Mouse (Mus musculus) heart, postnatal 14 days (tissue): ENCODE measurements around the gene Nmrk1. TPM values are rescaled to one million over a fixed set of nuclear protein-coding genes. Genes with fewer than 3 reads are reported as not detected.

Experiments
- DNase-seq, 2 experiments: peaks; one replicate each; pipeline ENCODE4 v3.0.0; 2021 to 2022
- intact Hi-C: fragments of 180-260 bp; cut with DNase I; formaldehyde crosslinking; loops from one replicate; pipeline ENCODE4 v1.15.1; 2025
- total RNA-seq, 2 experiments: library from RNA; stranded (reverse); gene quantifications; 2 replicates each; pipeline ENCODE4 v1.2.3; 2021

Nmrk1 gene
- total RNA-seq, 2 experiments from 2014 or later: 3.9 to 4.0 TPM

- intact Hi-C loops: no loop called here
- DNase-seq: no peak
Observed at GRCm38 (mm10) chr19:18692768-18693167, 61.0 kb downstream of the Nmrk1 start.

- no peak for DNase-seq
- intact Hi-C loops: no loop called here
Observed at GRCm38 (mm10) chr19:18695116-18695515, 63.4 kb downstream of the Nmrk1 start.

GRCm38 (mm10) chr19:18695552-18695951, 63.8 kb downstream of the Nmrk1 start:
- intact Hi-C loops: no loop called here
- no peak for DNase-seq

Other genes with a start within 250 kb of the Nmrk1 start
- gene Ostf1, start 127 bp upstream of the Nmrk1 start, total RNA-seq: 10 to 100 TPM; 46.5 to 52.2 TPM
- 10 to 100 TPM; 23.1 to 24.7 TPM for gene Carnmt1, start 38.8 kb downstream of the Nmrk1 start, total RNA-seq
- 10 to 100 TPM in 1 of 2 experiments, 1 to 10 TPM in 1; 9.8 to 11.5 TPM for gene D030056L22Rik, start 81.2 kb downstream of the Nmrk1 start, total RNA-seq
- gene Trpm6, start 118.0 kb downstream of the Nmrk1 start, total RNA-seq: under 1 TPM; 0.12 to 0.15 TPM